Mouse (Mus musculus) E14TG2a.4 (cell line): Measurements from ENCODE around the gene Myl7.

ENCODE experiments used
- H3K27me3 ChIP-seq: 2 replicates; pipeline ENCODE4 v1.6.1; 2014; ENCODE audit warnings: low read length, control low read depth; ENCODE audit not compliant: insufficient read depth
- H3K36me3 ChIP-seq: 2 replicates; pipeline ENCODE4 v1.6.1; 2014; ENCODE audit warnings: low read length, control low read depth; ENCODE audit not compliant: insufficient read depth
- H3K4me1 ChIP-seq: replicated peaks from 2 replicates; pipeline ENCODE4 v1.6.1; 2014; ENCODE audit warnings: low read depth, low read length, control low read depth
- H3K4me3 ChIP-seq: replicated peaks from 2 replicates; pipeline ENCODE4 v1.5.1; 2014; ENCODE audit warnings: mild to moderate bottlenecking, low read length
- H3K9me3 ChIP-seq: 2 replicates; pipeline ENCODE4 v1.6.1; 2014; ENCODE audit warnings: low read length, control low read depth
- CTCF ChIP-seq: conservative IDR thresholded peaks from 2 replicates; pipeline ENCODE4 v1.5.1; 2014; ENCODE audit warnings: low read length
- NANOG ChIP-seq: IDR thresholded peaks from 2 replicates; pipeline ENCODE4 v1.6.1; 2014; ENCODE audit warnings: borderline replicate concordance, low read length, mixed read lengths
- POU5F1 ChIP-seq: IDR thresholded peaks from 2 replicates; pipeline ENCODE4 v1.6.1; 2014; ENCODE audit warnings: low read length, borderline replicate concordance

The Myl7 gene

DNA sequence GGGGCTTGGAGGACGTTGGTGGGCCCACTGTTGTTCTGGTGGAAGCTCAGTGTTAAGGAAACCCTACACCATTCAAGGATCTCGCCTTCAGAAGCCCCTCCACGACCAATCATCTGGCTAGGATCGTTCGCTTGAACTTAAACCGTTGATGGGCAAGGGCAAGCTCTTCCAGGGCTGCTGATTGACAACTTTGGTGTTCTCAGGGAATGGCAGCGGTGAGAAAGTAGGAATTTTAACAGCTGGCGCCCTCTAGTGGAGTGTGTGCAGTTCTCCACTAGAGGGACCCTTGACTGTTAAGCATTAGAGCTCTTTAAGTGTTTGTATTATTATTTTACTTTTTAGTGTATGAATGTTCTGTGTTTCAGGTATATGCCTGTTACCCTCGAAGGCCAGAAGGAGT is 12.4 kb downstream of the Myl7 start:
- Histone ChIP-seq H3K4me1 (peaks cover 38% of the 10 kb centered on the region), H3K4me3 (no peak overlapping the region), H3K36me3 (no peaks in the 10 kb centered on the region), H3K9me3 (no peaks in the 10 kb centered on the region), H3K27me3 (0 out of 2 replicates have a peak, but pooled peaks cover 6% of the 10 kb centered on the region)
- TF ChIP-seq CTCF (peak; percentile 80), NANOG (no peak), POU5F1 (no peak)

DNA sequence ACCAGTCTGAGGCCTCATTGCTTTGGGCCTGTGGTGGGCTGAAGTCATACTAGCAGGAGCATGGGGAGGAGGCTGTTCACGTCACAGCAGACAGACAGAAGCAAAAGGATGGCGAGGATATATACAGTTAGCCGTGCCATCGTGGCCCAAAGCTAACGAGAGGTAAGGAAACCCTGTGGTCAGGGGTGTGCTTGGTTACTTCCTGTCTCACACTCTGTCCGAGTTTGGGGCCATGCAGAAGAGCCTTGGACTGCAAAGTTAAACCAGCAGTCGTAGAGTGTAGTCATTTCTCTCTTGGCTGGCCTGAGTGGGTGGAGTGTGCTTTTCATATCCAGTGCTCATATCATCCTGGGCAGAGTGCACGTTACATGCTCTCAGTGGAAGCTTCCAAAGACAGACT is 16.1 kb downstream of the Myl7 start:
- Histone ChIP-seq H3K36me3 (no peaks in the 10 kb centered on the region), H3K4me3 (no peak overlapping the region), H3K4me1 (peaks cover 58% of the 10 kb centered on the region), H3K27me3 (no peaks in the 10 kb centered on the region), H3K9me3 (no peaks in the 10 kb centered on the region)
- TF ChIP-seq POU5F1 = no peak
- no peak for TF ChIP-seq NANOG
- no peak for TF ChIP-seq CTCF

DNA sequence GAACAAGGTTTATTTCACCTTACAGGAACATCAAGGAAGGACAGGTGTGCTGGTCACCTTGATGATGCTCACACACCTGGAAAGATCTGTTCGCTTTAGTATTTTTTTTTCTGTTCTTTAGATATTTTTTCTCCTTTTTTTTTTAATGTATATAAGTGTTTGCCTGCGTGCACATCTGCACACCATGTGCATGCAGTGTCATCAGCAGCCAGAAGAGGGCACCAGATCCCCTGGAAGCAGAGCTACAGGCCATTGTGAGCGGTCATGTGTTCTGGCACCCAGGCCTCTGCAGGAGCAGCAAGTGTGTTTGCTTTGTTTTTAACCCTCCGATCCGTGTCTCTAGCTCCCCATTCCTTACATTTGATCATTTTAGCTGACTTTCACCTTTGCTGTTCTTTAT is 18.7 kb downstream of the Myl7 start:
- TF ChIP-seq POU5F1 = no peak
- TF ChIP-seq NANOG = no peak
- TF ChIP-seq CTCF = peak; percentile 93
- no peaks in the 10 kb centered on the region for H3K9me3 ChIP-seq
- 0 out of 2 replicates have a peak overlapping the region, but pooled peaks have one; percentile 85 for H3K4me3 ChIP-seq
- H3K4me1 ChIP-seq = peaks cover 64% of the 10 kb centered on the region
- H3K36me3 ChIP-seq = peaks cover 21% of the 10 kb centered on the region
- H3K27me3 ChIP-seq = no peaks in the 10 kb centered on the region

DNA sequence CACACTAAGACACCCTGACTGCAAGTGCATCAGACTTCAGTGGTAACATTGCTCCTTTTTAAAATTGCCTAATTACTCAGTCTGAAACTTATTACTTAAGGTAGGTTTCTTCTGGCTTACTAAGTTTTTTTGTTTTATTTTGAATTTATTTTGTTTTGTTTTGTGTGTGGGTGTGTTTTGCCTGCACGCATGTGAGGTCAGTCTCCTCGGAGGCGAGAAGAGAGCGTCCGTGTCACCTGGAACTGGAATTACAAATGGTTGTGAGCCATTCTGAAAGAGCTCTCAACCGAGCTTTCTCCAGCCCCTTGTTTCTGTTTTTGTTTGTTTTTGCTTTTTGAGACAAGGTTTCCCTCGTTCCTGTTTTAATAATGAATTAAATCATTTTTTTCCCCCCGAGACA is 19.9 kb downstream of the Myl7 start:
- no peaks in the 10 kb centered on the region for H3K9me3 ChIP-seq
- H3K36me3 ChIP-seq = peaks cover 33% of the 10 kb centered on the region
- no peaks in the 10 kb centered on the region for H3K27me3 ChIP-seq
- peak overlapping the region; percentile 85 for H3K4me3 ChIP-seq
- TF ChIP-seq NANOG (no peak), CTCF (no peak), POU5F1 (no peak)
- H3K4me1 ChIP-seq = peaks cover 70% of the 10 kb centered on the region

DNA sequence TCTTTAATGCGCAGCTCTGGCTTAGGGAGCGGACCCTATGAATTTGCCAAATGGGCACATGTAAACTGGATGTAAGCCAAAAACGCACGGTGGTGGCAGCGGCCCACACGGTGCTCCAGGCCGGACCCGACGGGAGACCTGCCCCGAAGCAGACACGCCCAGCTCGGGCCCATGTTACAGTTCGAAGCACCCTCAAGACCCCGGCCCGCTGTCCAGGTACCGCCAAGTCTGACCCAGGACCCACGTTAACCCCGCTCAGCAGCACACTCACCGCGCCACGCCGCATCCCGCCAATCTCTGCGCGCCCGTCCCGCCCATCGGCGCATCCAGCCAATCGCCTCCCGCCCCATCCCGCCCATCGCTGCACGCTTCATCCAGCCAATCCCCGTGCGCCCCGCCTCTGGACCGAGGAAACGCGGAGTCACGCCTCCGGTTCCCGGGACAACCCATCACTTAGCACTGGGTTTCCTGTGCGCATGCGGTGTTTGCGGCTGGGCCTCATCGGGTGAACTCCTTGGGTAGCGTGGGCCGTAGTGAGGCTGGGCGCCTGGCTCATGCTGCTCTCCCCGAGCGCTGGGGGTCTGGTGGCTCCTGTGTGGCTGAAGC is 20.6 kb downstream of the Myl7 start, which contains the start of gene Pold2:
TSS of gene Pold2 (minus strand) at position 372 of the 606 bp plus-strand sequence.
- no peaks in the 10 kb centered on the region for H3K9me3 ChIP-seq
- H3K36me3 ChIP-seq = peaks cover 40% of the 10 kb centered on the region
- H3K27me3 ChIP-seq = no peaks in the 10 kb centered on the region
- H3K4me3 ChIP-seq = peak within 1 kb of the TSS; percentile 85
- peaks cover 70% of the 10 kb centered on the region for H3K4me1 ChIP-seq
- TF ChIP-seq CTCF (no peak), NANOG (no peak), POU5F1 (no peak)

DNA sequence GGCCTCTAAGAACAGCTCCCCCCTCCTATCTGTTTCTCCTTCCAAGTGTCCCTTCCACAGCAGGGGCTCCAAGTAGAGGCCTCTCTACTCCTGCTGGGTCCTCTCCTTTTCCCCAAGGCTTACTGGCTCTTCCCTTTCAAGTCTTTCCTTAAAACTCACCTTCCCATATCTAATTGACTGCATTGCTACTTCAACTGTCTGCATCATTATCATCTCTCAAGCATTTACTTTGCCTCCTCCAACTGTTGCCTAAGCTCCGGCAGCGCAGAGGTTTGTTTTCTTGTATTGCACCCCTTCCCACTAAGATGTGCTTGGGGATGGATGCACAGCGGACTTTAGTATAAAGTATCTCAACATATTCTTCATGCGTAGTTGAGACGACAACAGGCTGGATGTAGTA is 21.2 kb downstream of the Myl7 start:
- TF ChIP-seq POU5F1 (no peak), NANOG (no peak), CTCF (no peak)
- H3K9me3 ChIP-seq = no peaks in the 10 kb centered on the region
- peaks cover 70% of the 10 kb centered on the region for H3K4me1 ChIP-seq
- H3K27me3 ChIP-seq = no peaks in the 10 kb centered on the region
- H3K36me3 ChIP-seq = peaks cover 46% of the 10 kb centered on the region
- peak overlapping the region; percentile 85 for H3K4me3 ChIP-seq

DNA sequence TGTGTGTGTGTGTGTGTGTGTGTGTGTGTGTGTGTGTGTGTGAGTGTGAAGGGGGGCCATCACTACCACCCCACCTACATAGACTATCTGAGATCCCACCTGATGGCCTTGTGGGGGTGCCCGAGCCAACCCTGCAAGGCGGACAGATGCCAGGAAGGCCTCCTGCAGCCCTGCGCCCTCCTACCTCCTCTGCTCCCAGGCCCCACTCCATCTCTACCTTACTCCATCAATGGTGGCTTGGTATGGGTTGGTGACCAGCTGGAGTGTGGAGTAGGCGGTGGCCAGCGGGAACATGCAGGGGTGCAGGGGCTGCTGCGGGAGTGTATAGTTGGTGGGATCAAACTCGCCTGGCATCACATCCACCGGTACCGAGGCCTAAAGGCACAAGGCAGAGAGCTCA is 25.4 kb downstream of the Myl7 start:
- peak overlapping the region; percentile 32; the same call in 1 of the 2 replicates for H3K4me3 ChIP-seq
- H3K27me3 ChIP-seq = no peaks in the 10 kb centered on the region
- peaks cover 88% of the 10 kb centered on the region for H3K36me3 ChIP-seq
- TF ChIP-seq POU5F1 (no peak), CTCF (no peak), NANOG (no peak)
- H3K4me1 ChIP-seq = peaks cover 68% of the 10 kb centered on the region
- no peaks in the 10 kb centered on the region for H3K9me3 ChIP-seq

DNA sequence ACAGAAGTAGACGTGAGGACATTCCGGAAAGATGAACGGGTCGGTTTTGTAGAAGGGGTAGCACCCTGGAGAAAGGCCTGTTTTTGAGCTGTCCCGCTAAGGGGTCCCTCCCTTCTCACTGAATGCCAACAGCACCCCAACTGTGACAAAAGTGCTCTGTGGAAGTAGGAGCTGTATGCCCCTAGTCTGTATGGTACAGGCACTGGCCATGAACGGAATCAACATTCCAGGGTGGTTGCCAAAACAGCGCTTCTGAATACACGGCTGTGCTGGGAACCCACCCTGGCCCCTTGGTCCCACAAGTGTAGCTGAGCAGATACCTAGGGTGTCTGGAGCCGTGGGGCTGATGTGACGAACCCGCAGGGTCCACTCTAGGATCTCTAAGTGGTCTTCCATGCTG is 25.9 kb downstream of the Myl7 start:
- Histone ChIP-seq H3K36me3 (peaks cover 92% of the 10 kb centered on the region), H3K4me1 (peaks cover 68% of the 10 kb centered on the region), H3K27me3 (no peaks in the 10 kb centered on the region), H3K9me3 (no peaks in the 10 kb centered on the region), H3K4me3 (no peak overlapping the region)
- TF ChIP-seq NANOG = no peak
- no peak for TF ChIP-seq CTCF
- TF ChIP-seq POU5F1 = no peak

DNA sequence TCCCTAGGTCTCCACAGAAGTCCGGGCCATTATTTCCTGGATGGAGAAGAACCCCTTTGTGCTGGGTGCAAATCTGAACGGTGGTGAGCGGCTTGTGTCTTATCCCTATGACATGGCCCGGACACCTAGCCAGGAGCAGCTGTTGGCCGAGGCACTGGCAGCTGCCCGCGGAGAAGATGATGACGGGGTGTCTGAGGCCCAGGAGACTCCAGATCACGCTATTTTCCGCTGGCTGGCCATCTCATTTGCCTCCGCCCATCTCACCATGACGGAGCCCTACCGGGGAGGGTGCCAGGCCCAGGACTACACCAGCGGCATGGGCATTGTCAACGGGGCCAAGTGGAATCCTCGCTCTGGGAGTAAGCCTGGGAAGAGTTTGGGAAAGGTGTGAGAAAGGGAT is 28.5 kb downstream of the Myl7 start:
- no peak for TF ChIP-seq POU5F1
- no peak for TF ChIP-seq CTCF

DNA sequence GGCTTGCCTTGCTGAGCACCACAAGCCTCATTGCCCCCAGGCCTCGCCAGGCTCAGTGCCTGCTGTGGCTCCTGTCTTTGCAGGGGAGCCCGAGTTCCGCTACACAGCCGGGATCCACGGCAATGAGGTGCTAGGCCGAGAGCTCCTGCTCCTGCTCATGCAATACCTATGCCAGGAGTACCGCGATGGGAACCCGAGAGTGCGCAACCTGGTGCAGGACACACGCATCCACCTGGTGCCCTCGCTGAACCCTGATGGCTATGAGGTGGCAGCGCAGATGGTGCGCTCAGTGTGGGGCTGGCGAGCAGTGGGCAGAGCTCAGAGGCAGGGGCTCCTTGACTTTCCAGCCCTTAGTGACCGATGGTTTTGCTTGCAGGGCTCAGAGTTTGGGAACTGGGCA is 29.3 kb downstream of the Myl7 start:
- Histone ChIP-seq H3K36me3 (peaks cover 81% of the 10 kb centered on the region), H3K9me3 (no peaks in the 10 kb centered on the region), H3K4me1 (peaks cover 47% of the 10 kb centered on the region), H3K4me3 (peak overlapping the region; percentile 26), H3K27me3 (peaks cover 12% of the 10 kb centered on the region)
- TF ChIP-seq NANOG (no peak), CTCF (no peak), POU5F1 (no peak)

More for the DNA sequence above, 28.5 kb downstream of the Myl7 start:
- H3K4me3 ChIP-seq = no peak overlapping the region
- H3K9me3 ChIP-seq = no peaks in the 10 kb centered on the region
- peaks cover 81% of the 10 kb centered on the region for H3K36me3 ChIP-seq
- 0 out of 2 replicates have a peak, but pooled peaks cover 6% of the 10 kb centered on the region for H3K27me3 ChIP-seq
- peaks cover 52% of the 10 kb centered on the region for H3K4me1 ChIP-seq
